Mouse (Mus musculus) thymus, adult 2 months (tissue): Measurements from ENCODE around the gene Anks1b. TPM values are rescaled to one million over a fixed set of nuclear protein-coding genes. Genes with fewer than 3 reads are reported as not detected.

Experiments used
- DNase-seq: peaks from one replicate; pipeline ENCODE4 v3.0.0; 2021
- H3K27ac ChIP-seq: fragments of 200-500 bp; 2 replicates; pipeline ENCODE4 v1.5.1; 2012; ENCODE audit warnings: low read length, control low read depth; ENCODE audit not compliant: control insufficient read depth, insufficient read depth
- H3K27me3 ChIP-seq: fragments of 200-500 bp; 2 replicates; pipeline ENCODE4 v1.6.1; 2012; ENCODE audit warnings: mild to moderate bottlenecking, low read length, moderate library complexity, mixed read lengths; ENCODE audit not compliant: control insufficient read depth, insufficient read depth
- H3K36me3 ChIP-seq: fragments of 200-500 bp; 2 replicates; pipeline ENCODE4 v1.6.1; 2012; ENCODE audit warnings: mild to moderate bottlenecking, low read length, moderate library complexity; ENCODE audit not compliant: control insufficient read depth, insufficient read depth
- H3K4me1 ChIP-seq: fragments of 200-500 bp; replicated peaks from 2 replicates; pipeline ENCODE4 v1.6.1; 2012; ENCODE audit warnings: low read length; ENCODE audit not compliant: control insufficient read depth, insufficient read depth
- H3K4me3 ChIP-seq: fragments of 200-500 bp; 2 replicates; pipeline ENCODE4 v1.5.1; 2012; ENCODE audit warnings: mild to moderate bottlenecking, low read length, control low read depth, moderate library complexity; ENCODE audit not compliant: control insufficient read depth, insufficient read depth
- CTCF ChIP-seq: fragments of 200-500 bp; IDR thresholded peaks from 2 replicates; pipeline ENCODE4 v1.5.1; 2012; ENCODE audit warnings: mild to moderate bottlenecking, control low read depth, low read length, moderate library complexity, borderline replicate concordance; ENCODE audit not compliant: control insufficient read depth, poor library complexity, insufficient read depth; ENCODE audit errors: extremely low read depth
- POLR2A ChIP-seq: fragments of 200-500 bp; IDR thresholded peaks from 2 replicates; pipeline ENCODE4 v1.6.1; 2012; ENCODE audit warnings: mild to moderate bottlenecking, low read length, control low read depth, moderate library complexity; ENCODE audit not compliant: control insufficient read depth, poor library complexity, insufficient read depth; ENCODE audit errors: extremely low read depth
- WGBS: fragments of 180-500 bp; shearing (Covaris S2); methylation state at CpG from one replicate; pipeline ENCODE4 v1.1.7; 2018; 5-methylcytosine and 5-hydroxymethylcytosine counted together
- polyA plus RNA-seq: library from polyadenylated mRNA; depleted of rRNA; stranded (reverse); fragments of >200 nt; gene quantifications from 2 replicates; pipeline ENCODE4 v1.2.3, GENCODE M21; 2012

Gene Anks1b
- polyA plus RNA-seq, 1 experiment: 0.24 TPM

DNA sequence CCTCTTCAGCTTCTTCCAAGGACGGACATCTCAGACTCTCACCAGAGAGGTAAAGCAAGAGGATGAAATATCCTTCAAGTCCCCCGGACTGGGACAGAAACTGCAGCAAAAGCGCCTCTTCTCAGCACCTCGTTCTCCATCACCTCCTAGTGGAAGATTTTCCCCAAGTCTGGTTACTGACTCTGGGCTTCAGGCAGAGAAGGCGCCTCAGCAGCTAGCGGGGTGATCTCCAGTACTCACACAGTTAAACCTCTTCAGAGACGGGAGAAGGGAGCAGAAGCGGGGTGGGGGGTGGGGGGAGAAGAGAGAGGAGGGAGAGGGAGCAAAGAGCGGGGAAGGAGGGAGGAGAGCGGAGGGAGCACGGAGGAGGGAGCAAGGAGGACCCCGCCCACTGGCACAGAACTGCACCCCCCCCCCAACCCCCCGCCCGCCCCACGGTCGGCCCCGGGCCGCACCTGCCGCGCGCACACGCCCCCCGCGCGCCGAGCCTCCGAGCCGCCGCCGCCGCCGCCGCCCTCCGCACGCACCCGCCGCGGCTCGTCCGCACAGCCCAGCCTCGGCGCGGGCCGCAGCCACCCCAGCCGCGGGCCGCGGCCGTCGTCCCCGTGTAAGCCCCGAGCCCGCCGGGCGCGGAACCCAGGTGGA lies 686 bp upstream of the Anks1b start:
- TF ChIP-seq POLR2A (no peak), CTCF (no peak)
- Histone ChIP-seq H3K36me3 (no peaks in the 10 kb centered on the region), H3K27me3 (0 out of 2 replicates have a peak, but pooled peaks cover 3% of the 10 kb centered on the region), H3K4me1 (no peaks in the 10 kb centered on the region), H3K27ac (no peak overlapping the region), H3K4me3 (no peak overlapping the region)
- WGBS: 3% methylated on average over 49 of the region's 56 CpGs
- DNase-seq: no peak

DNA sequence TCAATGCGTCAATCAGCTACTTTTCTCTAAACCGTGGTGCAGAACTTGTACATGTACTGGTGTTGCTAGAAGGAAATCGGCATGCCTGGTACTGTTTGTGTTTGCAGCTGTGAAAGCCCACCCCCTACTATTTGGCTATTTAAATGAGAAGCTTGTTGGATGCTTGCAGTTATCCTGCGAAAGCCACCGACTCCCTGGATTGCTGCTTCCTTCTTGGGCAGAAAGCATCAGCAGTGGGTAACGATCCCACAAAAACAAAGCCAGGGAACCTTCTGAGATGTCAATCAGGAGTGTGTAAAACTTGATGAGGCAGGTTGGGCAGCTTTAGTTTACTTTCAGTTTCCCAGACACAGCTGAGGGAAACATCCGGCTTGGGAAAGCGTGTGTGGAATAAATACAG lies 727 bp downstream of the Anks1b start:
- Histone ChIP-seq H3K36me3 (no peaks in the 10 kb centered on the region), H3K4me3 (no peak overlapping the region), H3K4me1 (no peaks in the 10 kb centered on the region), H3K27ac (no peak overlapping the region), H3K27me3 (0 out of 2 replicates have a peak, but pooled peaks cover 3% of the 10 kb centered on the region)
- 51% methylated on average over 8 of the region's 8 CpGs for WGBS
- no peak for TF ChIP-seq POLR2A
- no peak for TF ChIP-seq CTCF
- no peak for DNase-seq

DNA sequence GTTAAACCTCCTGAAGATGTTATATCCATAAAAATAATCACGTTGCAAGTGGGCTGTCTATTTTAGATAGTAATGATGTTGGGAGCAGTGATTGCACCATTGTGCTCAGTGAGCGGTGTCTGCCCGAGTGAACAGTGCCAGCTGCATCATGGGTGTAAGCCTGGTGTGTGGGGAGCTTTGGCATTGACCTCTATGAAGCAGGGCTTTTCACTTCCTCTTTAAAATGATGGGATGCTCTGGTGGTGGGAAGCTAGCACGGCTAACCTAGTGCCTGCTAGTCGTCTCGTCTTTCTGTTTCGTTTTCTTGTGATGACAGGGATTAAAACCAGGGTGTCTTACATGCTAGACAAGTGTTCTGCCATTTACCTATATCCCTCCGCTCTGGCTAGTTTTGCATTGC lies 10.3 kb downstream of the Anks1b start:
- Histone ChIP-seq H3K27ac (no peak overlapping the region), H3K4me1 (no peaks in the 10 kb centered on the region), H3K36me3 (no peaks in the 10 kb centered on the region), H3K4me3 (no peak overlapping the region), H3K27me3 (no peaks in the 10 kb centered on the region)
- no peak for DNase-seq
- WGBS: 69% methylated on average over 8 of the region's 8 CpGs
- no peak for TF ChIP-seq CTCF
- TF ChIP-seq POLR2A: no peak

DNA sequence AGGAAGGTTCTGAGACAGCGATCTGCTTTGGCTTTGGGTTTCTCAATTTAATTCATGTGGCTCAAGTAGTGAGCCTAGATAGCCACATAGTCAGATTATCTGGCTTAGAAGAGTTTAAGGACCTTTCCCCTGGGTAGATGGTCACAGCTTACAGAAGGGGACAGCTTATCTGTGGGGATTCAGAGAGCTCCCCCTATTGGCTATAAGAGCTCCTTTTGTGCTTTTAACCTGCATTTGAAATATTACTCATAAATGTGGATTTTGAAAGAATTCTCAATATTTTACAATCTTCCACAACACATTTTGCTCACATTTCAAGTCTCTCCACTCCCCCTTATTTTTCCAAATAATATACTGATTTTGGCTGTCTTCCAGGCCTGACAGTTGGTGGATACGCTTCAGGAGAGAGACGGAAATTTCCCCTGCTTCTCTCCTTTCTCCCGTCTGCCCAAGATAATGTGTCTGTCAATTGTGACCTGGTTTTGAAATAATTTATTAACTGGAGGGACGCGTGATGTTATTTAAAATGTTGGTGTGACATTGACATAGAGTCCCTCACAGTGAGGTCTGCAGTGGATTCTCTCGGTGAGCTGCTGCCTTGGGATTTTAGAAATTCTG lies 29.5 kb downstream of the Anks1b start:
- H3K27ac ChIP-seq: no peak overlapping the region
- H3K4me3 ChIP-seq: no peak overlapping the region
- TF ChIP-seq CTCF: no peak
- no peak for TF ChIP-seq POLR2A
- H3K27me3 ChIP-seq: no peaks in the 10 kb centered on the region
- DNase-seq: no peak
- no peaks in the 10 kb centered on the region for H3K4me1 ChIP-seq
- WGBS: 85% methylated on average over 7 of the region's 7 CpGs
- no peaks in the 10 kb centered on the region for H3K36me3 ChIP-seq

DNA sequence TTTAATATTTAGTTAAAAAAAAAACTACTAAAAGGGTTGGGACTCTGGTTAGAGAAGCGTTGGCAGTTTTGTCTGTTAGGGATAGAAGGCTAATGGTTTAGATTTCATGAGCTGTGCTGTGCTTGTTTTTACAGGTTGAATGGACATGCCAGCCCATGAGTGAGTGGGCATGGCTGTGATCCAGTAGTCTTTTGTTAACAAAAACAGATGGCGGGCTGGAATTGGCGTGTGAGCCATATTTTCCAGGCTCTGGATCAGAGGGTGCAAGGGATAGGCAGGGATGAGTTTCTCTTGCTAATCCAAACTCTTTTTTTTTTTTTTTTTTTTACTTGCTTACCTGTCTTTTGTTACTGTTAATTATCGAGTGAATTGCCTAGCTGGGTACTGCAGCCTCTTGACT lies 38.6 kb downstream of the Anks1b start:
- H3K4me3 ChIP-seq: no peak overlapping the region
- DNase-seq: no peak
- no peak for TF ChIP-seq POLR2A
- no peak for TF ChIP-seq CTCF
- no peaks in the 10 kb centered on the region for H3K27me3 ChIP-seq
- no peaks in the 10 kb centered on the region for H3K36me3 ChIP-seq
- 93% methylated on average over 4 of the region's 4 CpGs for WGBS
- no peak overlapping the region for H3K27ac ChIP-seq
- H3K4me1 ChIP-seq: no peaks in the 10 kb centered on the region

DNA sequence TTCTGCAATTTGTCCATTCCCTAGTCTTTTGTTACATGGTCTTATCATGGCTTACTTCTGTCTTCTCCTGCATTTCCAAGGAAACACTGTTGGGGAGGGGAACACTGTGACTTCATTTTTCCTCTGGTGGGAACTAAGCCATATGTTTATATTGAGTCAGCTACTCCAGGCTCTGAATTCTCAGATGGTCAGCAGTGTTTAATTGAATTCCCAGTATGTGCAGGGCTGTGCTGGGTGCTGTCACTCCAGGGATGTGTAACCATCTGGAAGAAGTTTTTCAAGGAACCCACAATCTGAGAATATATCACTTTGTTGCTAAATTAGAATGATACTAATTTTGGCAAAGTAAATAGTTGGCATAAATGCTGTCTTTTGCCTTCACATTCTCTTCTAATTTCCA lies 39.9 kb downstream of the Anks1b start:
- H3K27ac ChIP-seq: no peak overlapping the region
- H3K27me3 ChIP-seq: no peaks in the 10 kb centered on the region
- no peaks in the 10 kb centered on the region for H3K4me1 ChIP-seq
- no peak for DNase-seq
- no peak overlapping the region for H3K4me3 ChIP-seq
- no peaks in the 10 kb centered on the region for H3K36me3 ChIP-seq
- TF ChIP-seq POLR2A: no peak
- TF ChIP-seq CTCF: no peak

DNA sequence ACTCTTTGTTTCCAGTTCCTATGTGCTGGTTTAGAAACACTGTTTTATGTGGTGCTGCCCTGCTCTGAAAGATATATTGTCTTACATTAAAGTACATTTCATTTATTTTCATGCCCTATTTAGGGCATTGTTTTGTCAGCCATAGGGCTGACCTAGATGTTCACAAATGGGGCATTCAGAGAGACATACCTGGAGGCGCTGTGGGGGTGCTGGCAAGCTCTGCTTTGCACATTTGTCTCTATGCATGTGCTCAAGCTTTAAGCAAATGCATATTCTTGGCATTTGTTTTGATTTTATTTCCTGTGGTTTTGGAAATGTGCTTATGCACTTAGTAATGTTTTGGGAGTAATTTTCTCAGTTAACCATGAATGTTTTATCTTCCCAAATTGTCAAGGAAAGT lies 43.8 kb downstream of the Anks1b start:
- no peaks in the 10 kb centered on the region for H3K27me3 ChIP-seq
- no peak for DNase-seq
- H3K4me1 ChIP-seq: no peaks in the 10 kb centered on the region
- no peak overlapping the region for H3K4me3 ChIP-seq
- no peak for TF ChIP-seq POLR2A
- H3K27ac ChIP-seq: no peak overlapping the region
- 91% methylated on average over 1 of the region's 1 CpGs for WGBS
- H3K36me3 ChIP-seq: no peaks in the 10 kb centered on the region
